ENCODE assay signal across 8 mouse cellular contexts in genomic region chr17:75931022-75931421, GRCm38 (mm10).
DNase-seq lines count a peak whose midpoint lies in the region; ATAC-seq and TF ChIP-seq lines count a peak whose summit lies in the region.

No protein-coding gene starts in this region.

- H3K27me3 ChIP-seq in intestine, embryonic 14.5 days (replicated peaks; ENCODE audit: control insufficient read depth, insufficient read depth, low read length), result no peaks in the 10 kb centered on the region
- no peaks in the 10 kb centered on the region for H3K27me3 ChIP-seq in intestine, embryonic 15.5 days (replicated peaks)
- no peaks in the 10 kb centered on the region for H3K27me3 ChIP-seq in C2C12 (ENCODE audit: control insufficient read depth, insufficient read depth, insufficient read length)
- H3K27me3 ChIP-seq in hindbrain, embryonic 11.5 days (ENCODE audit: control insufficient read depth, insufficient read depth, low read length), result no peaks in the 10 kb centered on the region
- H3K27me3 ChIP-seq in lung, postnatal 0 days (replicated peaks; ENCODE audit: insufficient read depth, low read length), result no peaks in the 10 kb centered on the region

- ATAC-seq in intestine, embryonic 14.5 days (replicated peaks; ENCODE audit: low FRiP score, low TSS enrichment, low read depth), result no peak
- no peak for ATAC-seq in intestine, embryonic 15.5 days
- ATAC-seq in hindbrain, embryonic 11.5 days (ENCODE audit: low FRiP score), result peak; percentile 73
- no peak for ATAC-seq in lung, postnatal 0 days

- H3K9me3 ChIP-seq in intestine, embryonic 14.5 days (ENCODE audit: control insufficient read depth, low read length), result no peaks in the 10 kb centered on the region
- no peaks in the 10 kb centered on the region for H3K9me3 ChIP-seq in intestine, embryonic 15.5 days
- H3K9me3 ChIP-seq in hindbrain, embryonic 11.5 days (ENCODE audit: control insufficient read depth, low read length), result no peaks in the 10 kb centered on the region
- H3K9me3 ChIP-seq in lung, postnatal 0 days (ENCODE audit: low read length), result no peaks in the 10 kb centered on the region

- no peak overlapping the region for H3ac ChIP-seq in C2C12 (ENCODE audit: control insufficient read depth, insufficient read length, low read depth)

- no peaks in the 10 kb centered on the region for H3K4me1 ChIP-seq in intestine, embryonic 14.5 days (replicated peaks; ENCODE audit: control insufficient read depth, insufficient read depth, low read length)
- H3K4me1 ChIP-seq in intestine, embryonic 15.5 days (replicated peaks), result no peaks in the 10 kb centered on the region
- H3K4me1 ChIP-seq in hindbrain, embryonic 11.5 days (replicated peaks; ENCODE audit: control insufficient read depth, insufficient read depth, low read length), result no peaks in the 10 kb centered on the region
- H3K4me1 ChIP-seq in lung, postnatal 0 days (ENCODE audit: insufficient read depth, low read depth, low read length), result no peaks in the 10 kb centered on the region

- DNase-seq in intestine, embryonic 14.5 days (ENCODE audit: low spot score), result peak; percentile 59
- peak; percentile 49 for DNase-seq in ZHBTc4 (ENCODE audit: low read depth, low spot score)
- DNase-seq in hindbrain, embryonic 11.5 days (ENCODE audit: low spot score), result peak; percentile 75
- peak; percentile 63 for DNase-seq in lung, postnatal 0 days (ENCODE audit: low spot score)
- no peak for DNase-seq in thymus, adult 18-20 months
- DNase-seq in urinary bladder, adult 18-20 months (ENCODE audit: low spot score in 2 of 2), result no peak

- no peak overlapping the region for H3K9ac ChIP-seq in intestine, embryonic 14.5 days (ENCODE audit: low read length)
- H3K9ac ChIP-seq in intestine, embryonic 15.5 days, result no peak overlapping the region
- H3K9ac ChIP-seq in hindbrain, embryonic 11.5 days (ENCODE audit: low read depth, low read length), result no peak overlapping the region
- no peak overlapping the region for H3K9ac ChIP-seq in lung, postnatal 0 days (replicated peaks; ENCODE audit: low read depth)

- H3K79me3 ChIP-seq in C2C12 (ENCODE audit: low read depth), result no peaks in the 10 kb centered on the region

- 67% methylated on average over 1 of the region's 1 CpGs for WGBS in intestine, embryonic 14.5 days
- 74% methylated on average over 1 of the region's 1 CpGs for WGBS in intestine, embryonic 15.5 days
- WGBS in hindbrain, embryonic 11.5 days, result 76% methylated on average over 1 of the region's 1 CpGs
- 81% methylated on average over 1 of the region's 1 CpGs for WGBS in lung, postnatal 0 days

- H3K27ac ChIP-seq in intestine, embryonic 14.5 days (ENCODE audit: low read depth), result no peak overlapping the region
- no peak overlapping the region for H3K27ac ChIP-seq in intestine, embryonic 15.5 days
- H3K27ac ChIP-seq in hindbrain, embryonic 11.5 days (ENCODE audit: low read depth, low read length), result no peak overlapping the region
- H3K27ac ChIP-seq in lung, postnatal 0 days (ENCODE audit: low read length), result no peak overlapping the region

- no peak overlapping the region for H3K4me2 ChIP-seq in intestine, embryonic 14.5 days (ENCODE audit: low read length)
- no peak overlapping the region for H3K4me2 ChIP-seq in intestine, embryonic 15.5 days (replicated peaks)
- H3K4me2 ChIP-seq in hindbrain, embryonic 11.5 days (replicated peaks; ENCODE audit: low read depth, low read length), result no peak overlapping the region
- H3K4me2 ChIP-seq in lung, postnatal 0 days (replicated peaks; ENCODE audit: low read depth, low read length), result no peak overlapping the region

- no peaks in the 10 kb centered on the region for H3K36me3 ChIP-seq in intestine, embryonic 14.5 days (ENCODE audit: control insufficient read depth, insufficient read depth, low read length)
- H3K36me3 ChIP-seq in intestine, embryonic 15.5 days, result no peaks in the 10 kb centered on the region
- H3K36me3 ChIP-seq in C2C12 (ENCODE audit: control insufficient read depth, insufficient read depth), result no peaks in the 10 kb centered on the region
- H3K36me3 ChIP-seq in hindbrain, embryonic 11.5 days (ENCODE audit: control insufficient read depth, insufficient read depth, low read length), result no peaks in the 10 kb centered on the region
- H3K36me3 ChIP-seq in lung, postnatal 0 days (ENCODE audit: insufficient read depth, low read length), result no peaks in the 10 kb centered on the region

- TF ChIP-seq EP300 in lung, postnatal 0 days (IDR thresholded peaks at IDR 0.05), result no peak

- H3K4me3 ChIP-seq in intestine, embryonic 14.5 days (ENCODE audit: low read depth, low read length), result no peak overlapping the region
- H3K4me3 ChIP-seq in intestine, embryonic 15.5 days (replicated peaks), result no peak overlapping the region
- no peak overlapping the region for H3K4me3 ChIP-seq in C2C12 (ENCODE audit: insufficient read depth, poor library complexity, severe bottlenecking)
- no peak overlapping the region for H3K4me3 ChIP-seq in hindbrain, embryonic 11.5 days (ENCODE audit: low read depth, low read length)
- H3K4me3 ChIP-seq in lung, postnatal 0 days (ENCODE audit: low read depth, low read length), result no peak overlapping the region

- peak; percentile 15 for TF ChIP-seq CTCF in C2C12 (IDR thresholded peaks at IDR 0.05; ENCODE audit: control insufficient read depth, insufficient read depth, insufficient read length)
- peak; percentile 75 for TF ChIP-seq CTCF in lung, postnatal 0 days (IDR thresholded peaks at IDR 0.05)

- no peaks in the 10 kb centered on the region for H3K79me2 ChIP-seq in C2C12 (ENCODE audit: control insufficient read depth, insufficient read depth)

TF ChIP-seq in C2C12, 6 proteins besides CTCF, POLR2A, EP300 and RAD21:
- TF ChIP-seq FOSL1 (IDR thresholded peaks at IDR 0.05; ENCODE audit: insufficient read depth, low read length, poor library complexity, severe bottlenecking), result no peak
- TF ChIP-seq CEBPB (IDR thresholded peaks at IDR 0.05; ENCODE audit: low read depth), result no peak
- no peak for TF ChIP-seq MYOG (IDR thresholded peaks at IDR 0.05; ENCODE audit: control insufficient read depth, extremely low read depth, insufficient read length)
- no peak for TF ChIP-seq MAX (IDR thresholded peaks at IDR 0.05)
- TF ChIP-seq MYOD1 (IDR thresholded peaks at IDR 0.05; ENCODE audit: control insufficient read depth, insufficient read length, low read depth), result no peak
- no peak for TF ChIP-seq USF1 (IDR thresholded peaks at IDR 0.05; ENCODE audit: low read depth)

Comparison
In these comparisons a context has a peak if more than half of its experiments do, and no peak if none do; other contexts are left out.
1. DNase-seq: peak in intestine, embryonic 14.5 days (single experiment), ZHBTc4 (single experiment), hindbrain, embryonic 11.5 days (single experiment) and lung, postnatal 0 days (single experiment); none in thymus, adult 18-20 months (0 of 2) and urinary bladder, adult 18-20 months (0 of 2).